Mouse (Mus musculus) cerebellum, adult (tissue): ENCODE measurements around the gene Snai3.

Experiments
- ATAC-seq: cut with Nextera tagmentation; 2 replicates; pipeline ENCODE4 v1.9.2; 2017; ENCODE audit warnings: mild to moderate bottlenecking, moderate library complexity, mixed read lengths; ENCODE audit not compliant: insufficient number of reproducible peaks, low FRiP score, low TSS enrichment

Snai3 gene

GRCm38 (mm10) chr8:122432443-122433268 is 27.9 kb downstream of the Snai3 start, which contains the start of gene Cyba:
Gene Cyba, minus strand, starts transcription at chr8:122432930.
- ATAC-seq: no peak

- ATAC-seq: no peak
Observed at GRCm38 (mm10) chr8:122431694-122432442, 28.7 kb downstream of the Snai3 start.

GRCm38 (mm10) chr8:122430646-122431045 is 29.9 kb downstream of the Snai3 start:
- ATAC-seq: no peak

GRCm38 (mm10) chr8:122430058-122430636 is 30.4 kb downstream of the Snai3 start:
- no peak for ATAC-seq

- ATAC-seq: no peak
Observed at GRCm38 (mm10) chr8:122428163-122428562, 32.4 kb downstream of the Snai3 start.

- ATAC-seq: no peak
Observed at GRCm38 (mm10) chr8:122427607-122428006, 32.9 kb downstream of the Snai3 start.

GRCm38 (mm10) chr8:122426145-122426544 is 34.4 kb downstream of the Snai3 start:
- no peak for ATAC-seq

GRCm38 (mm10) chr8:122423659-122424058 is 36.9 kb downstream of the Snai3 start:
- ATAC-seq: no peak

GRCm38 (mm10) chr8:122423217-122423616 is 37.3 kb downstream of the Snai3 start:
- no peak for ATAC-seq

- no peak for ATAC-seq
Observed at GRCm38 (mm10) chr8:122421376-122422070, 39.0 kb downstream of the Snai3 start, which contains the start of gene Il17c. Gene Il17c, plus strand, starts transcription at chr8:122422020.

- ATAC-seq: no peak
Observed at GRCm38 (mm10) chr8:122419881-122420555, 40.5 kb downstream of the Snai3 start.

- no peak for ATAC-seq
Observed at GRCm38 (mm10) chr8:122415554-122415953, 45.0 kb downstream of the Snai3 start.

GRCm38 (mm10) chr8:122414311-122414710 is 46.2 kb downstream of the Snai3 start:
- ATAC-seq: no peak

GRCm38 (mm10) chr8:122407678-122408077 is 52.9 kb downstream of the Snai3 start:
- no peak for ATAC-seq

- no peak for ATAC-seq
Observed at GRCm38 (mm10) chr8:122405146-122405805, 55.3 kb downstream of the Snai3 start.
